Mouse (Mus musculus) cerebellum, adult (tissue): ENCODE results near the gene Atl2.
A peak's percentile ranks its signal among the peaks of the same experiment; 100 is the strongest.

Experiments used
- ATAC-seq: cut with Nextera tagmentation; 2 replicates; pipeline ENCODE4 v1.9.2; 2017; ENCODE audit warnings: mild to moderate bottlenecking, moderate library complexity, mixed read lengths; ENCODE audit not compliant: insufficient number of reproducible peaks, low FRiP score, low TSS enrichment

Gene Atl2

DNA sequence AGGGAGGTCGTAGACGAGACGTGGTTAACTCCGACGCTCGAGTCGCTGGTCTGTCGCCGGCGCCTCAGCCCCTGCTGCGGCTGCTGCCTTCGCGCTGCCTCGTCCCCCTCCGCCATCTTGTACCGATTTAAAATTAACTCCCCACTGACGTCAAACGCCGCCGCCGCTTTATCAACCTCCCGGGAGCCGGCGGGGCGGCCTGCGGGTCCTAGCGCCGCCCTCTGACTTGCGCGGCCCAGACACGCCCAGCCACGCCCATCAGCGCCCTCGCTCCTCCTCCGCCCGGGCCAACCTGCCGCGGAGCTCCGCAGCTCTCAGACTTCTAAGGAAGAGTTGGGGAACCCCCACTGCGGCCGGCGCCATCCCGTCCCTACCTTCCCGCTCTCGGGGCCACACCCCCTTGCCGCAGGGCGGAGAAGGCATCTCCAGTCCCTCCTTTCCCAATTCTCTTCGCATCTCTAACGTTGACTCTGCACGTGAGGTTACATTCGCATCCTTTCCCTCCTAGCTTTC, at the start of gene Atl2:
Atl2 (minus strand) TSS at position 213 of the 513 bp plus-strand sequence.
- peak; percentile 90 for ATAC-seq

DNA sequence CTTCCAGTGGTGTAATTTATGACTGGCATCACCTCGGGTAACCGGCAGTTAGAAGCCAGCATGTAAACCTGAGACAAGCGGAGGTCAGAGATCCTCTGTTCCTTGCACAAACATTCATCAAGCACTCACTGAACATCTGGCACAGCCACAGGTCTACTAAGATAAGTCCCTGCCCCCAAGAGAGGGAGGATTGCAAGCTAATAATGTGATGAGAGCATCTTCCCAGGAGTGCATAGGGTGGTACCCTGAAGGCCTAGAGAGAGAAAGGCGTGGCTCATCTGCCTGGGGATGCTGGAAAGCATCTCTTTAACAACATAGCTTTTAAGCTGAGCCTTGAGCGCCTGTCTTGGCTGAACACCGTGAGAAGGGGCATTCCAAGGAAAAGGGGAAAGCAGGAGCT, 48.9 kb upstream of the Atl2 start:
- no peak for ATAC-seq

DNA sequence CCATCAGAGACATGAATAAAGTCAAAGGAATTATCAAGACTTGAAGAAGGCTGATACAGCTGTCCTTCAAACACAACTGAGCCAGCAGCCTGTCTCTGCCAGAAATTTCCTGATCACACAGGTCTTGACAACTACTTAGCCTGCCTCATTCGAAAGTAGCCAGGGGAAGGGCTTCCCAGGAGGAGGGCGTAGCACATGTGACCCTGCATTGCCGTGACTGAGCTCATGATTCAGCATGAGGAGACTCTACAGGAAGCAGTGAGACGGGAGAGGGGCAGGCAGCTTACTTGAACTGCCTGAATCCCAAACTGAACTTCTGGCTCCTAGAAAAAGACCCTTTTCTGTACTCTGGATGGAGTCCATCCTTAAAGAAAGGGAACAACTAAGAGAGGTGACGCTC, 46.5 kb upstream of the Atl2 start:
- ATAC-seq: no peak

DNA sequence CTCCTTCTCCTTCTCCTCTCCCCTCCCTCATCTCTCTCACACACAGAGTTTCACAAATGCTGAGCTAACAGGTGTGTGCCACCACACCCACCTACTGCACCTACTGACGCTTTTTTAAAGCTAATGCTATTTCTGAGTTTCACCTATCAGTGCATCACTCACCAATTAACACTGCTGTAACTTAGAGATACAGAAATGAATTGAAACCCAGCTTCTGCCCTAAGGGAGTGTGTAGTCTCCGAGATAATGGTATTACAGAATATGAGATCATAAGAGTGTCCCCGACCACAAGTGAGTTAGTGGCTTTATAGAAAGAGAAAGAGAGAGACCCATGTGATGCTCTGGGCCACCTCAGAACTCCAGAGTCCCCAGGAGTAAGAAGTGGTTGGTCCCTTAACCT, 43.2 kb upstream of the Atl2 start:
- no peak for ATAC-seq

DNA sequence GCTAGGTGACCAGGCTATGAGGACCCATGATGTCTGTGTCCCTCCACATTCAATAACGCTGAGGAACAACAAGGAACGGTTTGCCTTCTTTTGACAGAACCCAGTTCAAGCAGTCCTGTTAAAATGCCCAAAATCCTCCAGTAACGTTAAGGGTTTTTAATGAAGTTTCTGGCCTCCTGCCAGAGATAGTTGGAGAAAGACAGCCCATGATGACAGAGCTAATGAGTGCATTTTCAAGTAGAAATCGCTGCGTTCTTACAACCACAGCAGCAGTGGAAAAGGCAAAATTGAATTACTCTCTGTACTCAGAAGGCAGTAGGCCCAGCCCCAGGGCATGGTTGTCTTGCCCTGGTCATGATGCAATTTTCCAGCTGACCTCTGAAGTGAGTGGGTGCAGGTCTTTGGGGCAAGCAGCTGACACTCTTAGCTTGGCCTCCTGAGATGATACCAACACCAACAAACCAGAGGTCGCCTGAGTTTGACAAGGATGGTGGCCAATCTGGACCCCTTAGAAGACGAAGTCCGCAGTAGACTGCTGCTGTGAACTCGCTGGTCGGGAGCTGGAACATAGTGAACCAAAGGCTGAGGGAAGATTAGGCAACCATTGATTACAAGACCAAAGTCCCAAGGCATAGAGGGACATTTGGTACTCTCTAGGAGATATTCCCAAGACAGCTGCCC, 42.1 kb upstream of the Atl2 start:
- ATAC-seq: no peak

DNA sequence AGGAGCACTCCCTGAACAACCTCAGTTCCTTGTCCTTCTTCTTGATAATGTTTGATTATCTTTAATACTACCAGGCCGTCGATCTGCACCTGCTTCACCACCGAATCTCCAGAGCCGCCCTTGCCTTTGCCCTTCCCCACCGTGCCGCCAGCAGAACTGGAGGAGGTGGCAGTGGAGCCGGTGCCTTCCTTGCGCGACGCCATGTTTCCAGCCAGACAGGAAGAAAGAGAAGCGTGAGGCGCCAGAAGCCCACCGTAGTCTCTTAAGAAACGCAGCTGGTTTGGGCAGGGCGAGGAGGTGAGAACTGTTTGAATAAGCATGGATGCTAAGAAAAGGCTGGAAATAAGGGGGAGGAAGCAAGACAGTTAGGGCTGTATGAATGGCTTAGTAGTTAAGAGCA, 38.4 kb upstream of the Atl2 start:
- ATAC-seq: no peak

DNA sequence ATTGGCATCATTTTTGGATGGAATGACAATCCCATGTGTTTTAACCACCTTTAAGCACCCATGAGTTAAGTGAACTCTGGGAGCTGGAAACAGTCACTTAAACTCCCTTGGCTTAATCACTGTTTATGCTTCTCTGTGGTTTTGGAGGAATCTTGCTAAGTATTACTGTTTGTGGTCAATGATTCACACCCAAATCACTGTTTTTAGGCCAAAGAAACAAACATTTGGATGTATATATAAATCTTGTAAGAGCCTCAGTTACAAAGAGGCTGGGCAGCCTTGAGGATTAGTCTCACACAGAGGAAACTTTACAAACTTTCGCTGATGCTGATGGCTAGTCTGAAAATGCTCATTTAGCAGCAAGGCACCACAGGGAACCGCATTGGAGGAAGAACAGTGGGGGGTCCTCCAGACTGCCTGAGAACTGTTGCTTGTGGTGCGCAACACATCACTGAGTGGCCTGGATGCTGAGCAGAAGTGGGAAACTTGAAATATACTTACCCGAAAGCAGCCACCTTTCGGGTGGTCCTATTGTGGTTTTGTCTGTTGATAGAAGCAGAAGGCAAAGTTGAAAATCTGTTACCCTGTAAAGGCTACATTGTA, 36.9 kb upstream of the Atl2 start:
- no peak for ATAC-seq

DNA sequence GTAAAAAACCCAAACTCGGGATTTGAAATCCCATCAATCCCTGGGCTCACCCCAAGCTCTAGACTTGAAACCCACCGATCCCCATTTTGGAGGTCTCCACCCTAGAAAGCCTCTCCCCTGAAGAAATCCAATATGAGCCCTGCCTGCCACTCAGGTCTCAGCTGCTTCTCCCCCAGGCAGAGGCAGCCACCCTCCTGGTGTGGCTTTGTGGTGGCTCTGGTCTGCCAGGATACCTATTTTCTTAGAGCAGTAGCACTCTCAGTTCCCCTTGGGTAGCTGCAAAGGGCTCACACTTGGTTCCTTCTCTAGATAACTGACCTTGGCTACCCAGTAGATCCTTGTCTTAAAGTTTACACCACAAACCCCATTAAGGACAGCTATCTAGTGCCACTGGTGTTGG, 31.2 kb upstream of the Atl2 start:
- ATAC-seq: no peak

DNA sequence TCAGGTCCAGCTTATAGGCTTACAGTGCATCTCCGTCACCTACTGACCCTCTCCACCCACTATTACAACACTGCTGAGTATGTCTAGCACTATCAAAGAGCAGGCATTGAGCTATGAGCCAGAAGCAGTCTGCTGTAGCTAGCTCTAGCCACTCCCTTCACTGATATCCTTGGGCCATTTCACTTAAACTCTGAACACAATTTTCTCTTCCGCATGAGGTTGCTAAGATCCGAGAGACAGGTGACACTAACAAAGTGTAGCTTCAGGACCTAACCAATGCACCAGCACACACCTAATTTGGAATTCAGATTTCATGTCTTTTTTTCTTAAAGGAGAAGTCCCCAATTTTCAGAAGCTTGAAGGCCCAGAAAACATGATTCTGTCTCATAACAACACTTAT, 30.6 kb upstream of the Atl2 start:
- ATAC-seq: no peak

DNA sequence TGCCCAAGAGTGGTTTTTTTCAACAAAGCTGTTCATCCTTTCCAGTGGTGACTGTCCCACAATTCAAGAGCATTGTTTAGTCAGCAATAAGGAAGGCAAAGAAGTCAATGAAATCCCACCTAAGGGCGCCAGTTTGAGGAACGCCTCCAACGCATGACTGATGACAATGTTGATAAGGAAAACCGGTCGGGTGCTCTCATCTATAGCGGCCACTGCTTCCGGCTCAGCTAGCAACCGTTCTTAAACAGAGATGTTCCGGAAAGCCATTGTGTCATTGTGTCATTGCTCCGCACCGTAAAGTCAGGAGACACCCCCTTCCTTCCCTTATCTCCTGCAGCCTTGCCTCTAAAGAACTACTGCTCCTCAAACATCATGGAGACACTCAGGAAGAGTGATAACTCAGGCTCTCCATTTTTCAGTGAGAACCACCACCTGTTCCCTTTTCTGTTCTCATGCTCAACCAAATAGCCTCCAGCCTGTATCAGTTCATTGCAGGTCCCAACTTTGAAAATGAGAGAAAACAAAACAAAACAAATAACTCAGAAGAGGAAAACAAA, 30.0 kb upstream of the Atl2 start:
- ATAC-seq: no peak

DNA sequence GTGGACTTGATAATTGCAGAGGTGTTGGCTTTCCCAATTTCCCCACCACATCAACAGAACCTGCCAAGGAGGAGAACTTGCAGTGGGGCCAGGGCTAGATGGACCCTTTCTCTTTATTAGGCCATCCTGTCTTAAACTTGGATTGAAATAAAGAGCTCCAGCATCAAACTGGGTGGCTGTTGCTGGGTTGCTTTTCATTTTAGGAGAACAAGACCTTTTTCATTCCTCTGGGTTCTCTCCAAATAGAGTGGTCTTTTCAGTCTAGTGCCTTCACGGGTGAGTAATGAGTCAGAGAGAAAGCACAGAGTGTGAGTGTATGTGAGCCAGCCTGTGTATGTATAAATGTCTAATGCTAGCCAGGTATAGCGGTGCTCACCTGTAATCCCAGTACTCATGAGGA, 24.4 kb upstream of the Atl2 start:
- no peak for ATAC-seq

DNA sequence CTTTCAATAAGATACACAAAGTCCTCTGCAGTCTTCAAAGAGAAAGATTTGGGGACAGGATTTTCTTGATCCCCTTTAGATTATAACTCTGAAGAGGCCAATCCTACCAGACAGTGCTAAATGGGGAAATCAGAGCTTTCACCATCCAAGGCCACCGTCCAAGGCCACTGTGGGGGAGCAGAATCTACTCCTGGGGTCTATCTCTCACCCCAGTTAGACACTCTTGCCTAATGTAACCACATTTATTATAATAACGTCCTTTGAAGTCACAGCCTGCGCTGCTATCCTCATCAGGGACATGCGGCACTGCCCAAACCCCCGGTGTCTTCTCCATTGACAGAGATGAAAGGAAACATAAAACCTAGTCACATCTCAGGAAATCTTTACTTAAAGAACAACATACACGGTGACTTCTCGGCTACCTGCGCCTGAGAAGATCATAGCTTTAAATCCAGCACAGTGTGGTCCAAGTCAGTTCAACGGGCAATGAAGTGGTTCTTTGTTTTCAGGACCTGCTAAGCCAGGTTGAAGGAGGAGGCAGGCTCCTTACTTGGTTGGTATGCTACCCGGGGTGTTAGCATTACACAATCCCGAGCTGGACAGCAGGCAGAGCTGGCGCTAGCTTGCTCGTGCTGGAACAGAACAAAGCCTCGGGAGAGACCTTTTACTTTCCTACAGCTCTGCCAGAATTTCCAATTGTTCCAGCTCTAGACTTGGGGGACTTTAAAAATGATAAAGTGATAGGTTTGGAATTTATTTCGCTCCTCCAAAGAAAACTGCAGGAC, 23.8 kb upstream of the Atl2 start:
- 0 out of 2 replicates have a peak, but pooled peaks have one; percentile 49 for ATAC-seq

DNA sequence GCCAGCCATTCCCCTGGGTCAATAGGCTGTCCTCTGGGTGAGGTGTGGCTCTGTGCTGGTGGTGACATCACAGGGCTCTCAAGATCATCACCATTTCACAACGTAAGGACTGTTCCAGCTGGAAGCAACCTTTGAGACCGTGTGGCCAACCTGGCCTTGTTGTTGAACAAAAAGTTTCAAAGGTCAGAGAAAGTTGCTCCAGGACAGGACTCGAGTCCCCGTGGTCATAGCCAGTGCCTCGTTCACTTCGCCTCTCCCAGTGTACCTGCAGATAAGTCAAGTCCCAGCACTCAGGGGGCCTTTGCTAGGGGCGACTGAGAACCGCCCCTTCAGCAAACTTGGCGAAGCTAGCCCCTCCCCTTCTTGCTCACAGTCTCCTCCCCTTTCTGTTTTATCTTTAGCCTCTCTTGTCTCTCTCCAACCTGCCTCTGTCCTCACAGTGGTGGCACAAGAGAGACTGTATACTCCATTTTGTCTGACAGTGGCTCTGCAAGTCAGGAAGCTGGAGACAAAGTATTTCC, 22.6 kb upstream of the Atl2 start:
- no peak for ATAC-seq

DNA sequence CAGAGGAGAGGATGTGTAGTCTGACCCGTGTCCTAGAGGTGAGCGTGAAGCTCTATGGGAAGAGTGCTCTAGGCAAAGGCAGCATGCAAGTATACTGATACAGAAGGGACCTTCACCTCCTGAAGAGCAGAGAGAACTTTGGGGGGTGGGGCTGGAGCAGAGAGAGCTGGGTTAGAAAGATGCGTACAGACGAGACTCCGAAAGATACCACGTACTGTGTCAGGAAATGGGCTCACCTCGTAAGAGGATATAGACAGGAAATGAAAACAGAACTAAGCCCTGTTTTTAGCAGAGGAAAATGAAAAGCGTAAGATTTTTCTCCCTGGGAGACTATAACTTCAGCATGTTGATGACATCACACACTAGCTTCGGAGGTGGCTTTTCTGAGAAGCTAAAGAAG, 21.1 kb upstream of the Atl2 start:
- no peak for ATAC-seq

DNA sequence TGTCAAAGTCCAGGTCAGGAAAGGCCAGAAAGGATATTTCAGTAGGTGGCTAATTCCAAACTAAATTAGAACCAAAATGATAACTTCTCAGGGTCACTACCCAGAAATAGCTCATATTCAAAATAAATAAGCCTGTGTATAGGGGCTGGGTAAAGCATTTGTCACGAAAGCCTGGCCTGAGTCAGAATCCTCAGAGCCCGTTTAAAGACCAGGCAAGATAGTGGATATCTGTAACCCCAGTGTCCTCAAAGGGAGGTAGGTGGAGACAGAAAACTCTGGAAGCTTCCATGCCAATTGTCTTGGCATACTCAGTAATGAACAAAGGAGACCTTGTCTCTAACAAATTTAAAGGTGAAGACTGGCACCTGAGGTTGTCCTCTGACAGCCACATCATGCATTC, 16.3 kb upstream of the Atl2 start:
- no peak for ATAC-seq

DNA sequence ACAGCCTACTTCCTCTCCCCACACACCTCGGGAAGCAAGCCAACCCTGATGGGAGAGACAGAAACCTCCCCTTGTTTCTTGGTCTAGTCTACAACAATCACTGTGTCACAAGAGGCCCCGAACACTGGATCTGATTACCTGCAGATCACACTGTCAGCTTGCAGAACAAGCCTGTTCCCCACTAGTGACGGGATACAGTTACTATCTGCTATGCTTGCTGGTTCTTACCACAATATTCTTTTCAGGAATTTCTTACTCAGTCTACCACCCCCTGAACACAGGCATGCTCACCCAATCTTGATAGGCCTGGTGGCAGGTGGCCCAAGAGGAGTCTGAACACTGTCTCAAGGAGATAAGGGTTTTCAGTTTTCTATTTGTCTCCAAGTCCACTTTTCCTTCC, 15.8 kb upstream of the Atl2 start:
- ATAC-seq: no peak

DNA sequence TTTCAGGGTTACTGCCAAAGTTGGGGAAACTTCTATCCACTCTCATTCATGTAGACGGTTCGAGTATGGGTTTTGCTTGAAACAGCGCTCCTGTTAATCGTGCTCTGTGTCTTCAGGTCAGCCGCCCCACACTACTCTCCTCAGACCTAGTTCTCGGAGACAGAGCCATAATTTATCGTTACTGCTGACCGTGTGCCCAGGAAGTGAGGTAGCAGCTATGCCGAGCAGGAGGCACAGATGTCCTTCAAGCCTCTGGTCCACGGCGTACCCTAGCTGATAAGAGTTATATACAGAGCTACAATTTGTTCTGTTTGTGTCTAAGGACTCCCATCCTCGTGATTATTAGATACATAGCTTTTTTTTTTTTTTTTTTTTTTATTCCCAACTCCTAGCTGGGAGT, 13.6 kb upstream of the Atl2 start:
- no peak for ATAC-seq

DNA sequence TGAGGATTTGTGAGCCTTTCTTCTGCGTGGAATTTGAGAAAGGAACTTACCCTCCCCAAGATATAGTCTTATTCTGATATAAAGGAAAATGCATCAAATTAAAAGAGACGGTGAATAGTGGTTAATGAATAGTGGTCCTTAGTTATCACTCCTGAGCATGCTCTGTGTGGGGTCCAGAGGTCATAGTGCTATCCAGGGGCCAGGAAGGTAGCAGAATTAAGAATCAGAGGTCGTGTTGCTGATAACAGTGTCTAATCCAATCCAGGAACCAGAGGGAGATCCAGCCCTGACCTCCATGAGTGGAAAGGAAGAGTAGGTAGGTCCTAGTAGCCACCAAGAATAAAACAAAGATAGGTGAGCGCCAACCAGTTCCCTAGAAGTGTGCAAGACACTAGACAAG, 11.8 kb upstream of the Atl2 start:
- ATAC-seq: no peak

DNA sequence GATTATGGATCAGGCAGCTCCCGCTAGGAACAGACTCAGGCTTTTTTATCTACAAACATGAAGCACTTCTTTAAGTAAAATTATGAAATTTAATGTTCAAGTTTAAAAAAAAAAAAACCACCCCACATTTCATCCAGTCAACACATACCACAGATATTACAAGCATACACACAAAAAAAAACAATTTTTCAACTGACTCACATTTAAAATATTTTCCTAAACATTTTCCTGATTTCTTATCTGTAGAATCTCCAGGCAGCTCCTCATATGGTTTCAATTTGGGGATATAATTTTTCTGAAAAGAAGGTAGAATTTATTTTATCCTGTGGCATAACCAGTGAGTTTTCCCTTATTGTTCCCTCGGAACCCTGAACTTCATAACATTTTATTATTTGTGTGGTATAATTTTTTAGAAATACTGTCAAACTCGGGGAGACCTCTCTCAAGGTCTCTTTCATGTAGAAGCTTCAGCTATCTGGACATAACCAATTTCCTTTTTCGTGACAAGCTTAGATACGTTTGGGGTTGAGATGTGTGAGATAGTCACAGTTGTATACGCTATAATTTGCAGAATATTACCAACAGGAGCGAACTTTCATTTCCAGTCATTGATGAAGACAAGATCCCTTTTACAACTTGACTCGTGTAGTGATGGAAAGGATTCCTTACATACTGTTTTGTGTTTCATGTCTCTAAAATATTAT, 11.0 kb upstream of the Atl2 start:
- no peak for ATAC-seq

DNA sequence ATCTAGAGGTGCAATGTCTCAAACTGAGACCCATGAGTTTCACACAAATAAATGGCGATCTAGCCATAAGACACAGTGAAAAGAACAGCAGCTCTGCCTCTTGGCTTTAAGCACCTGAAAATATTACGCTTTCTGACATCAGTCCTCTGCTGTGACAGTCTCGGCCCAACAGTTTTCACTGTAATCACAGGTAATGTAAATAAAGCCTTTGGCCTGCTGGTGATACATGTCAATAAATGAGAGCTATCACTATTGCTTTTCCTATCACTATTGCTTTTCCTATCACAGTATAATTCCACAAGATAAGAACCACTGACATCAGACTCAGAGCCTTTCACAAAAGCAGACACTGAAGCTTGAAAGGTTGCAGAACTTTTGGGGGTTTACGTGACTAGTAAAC, 8.7 kb upstream of the Atl2 start:
- ATAC-seq: no peak
